Comparison of ENCODE assay signal across 19 mouse cellular contexts in the genomic region with DNA sequence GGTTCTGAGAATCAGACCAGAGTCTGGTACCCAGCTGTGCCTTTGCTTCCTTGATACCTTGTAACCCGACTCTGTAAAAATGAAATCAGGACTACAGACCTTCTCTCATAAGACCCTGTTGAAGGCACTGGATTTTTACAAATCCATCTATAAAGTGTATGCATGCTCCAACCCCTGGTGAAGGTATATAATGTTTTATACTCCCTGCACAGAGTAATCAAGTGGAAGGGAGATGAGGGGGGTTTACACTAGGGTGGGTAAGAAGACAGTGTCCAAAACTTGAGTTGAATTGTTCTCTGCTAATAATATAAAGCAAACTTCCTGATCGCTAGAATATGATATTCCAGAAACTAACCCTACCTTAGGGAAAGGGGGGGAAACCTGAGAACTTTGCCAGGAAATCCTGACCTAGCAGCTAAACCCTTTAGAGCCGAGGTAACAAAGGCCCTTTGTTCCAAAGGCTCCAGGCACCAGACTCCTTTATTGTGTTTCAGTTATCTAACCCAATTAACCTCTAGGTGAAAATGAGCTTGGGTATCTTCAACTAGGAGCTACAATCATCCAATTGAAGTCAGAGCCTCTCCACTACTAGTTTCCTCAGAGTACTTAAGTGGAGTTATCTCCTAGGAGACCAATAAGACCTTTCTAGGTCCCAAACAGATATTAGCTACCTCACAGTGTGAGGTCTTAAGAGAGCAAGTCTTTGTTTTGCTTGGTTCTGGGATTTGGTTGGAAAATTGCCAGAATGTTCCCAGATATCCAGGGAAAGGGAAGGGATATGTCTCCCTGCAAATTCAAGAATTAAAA.
DNase-seq lines count a peak whose midpoint lies in the region; ATAC-seq and TF ChIP-seq lines count a peak whose summit lies in the region.
"Had no signal": no experiment of that assay in that cellular context is flagged by ENCODE, and none has a peak within 500 bp of the region (broad histone marks: within the 10 kb centered on the region; RNA-seq: fewer than 3 reads in every experiment).

No protein-coding gene starts in this region.

- 27% methylated on average over 3 of the region's 3 CpGs for WGBS in forebrain, embryonic 14.5 days
- WGBS in forebrain, embryonic 15.5 days, result 26% methylated on average over 3 of the region's 3 CpGs
- WGBS in limb, embryonic 11.5 days, result 44% methylated on average over 3 of the region's 3 CpGs

- no peaks in the 10 kb centered on the region for H3K27me3 ChIP-seq in forebrain, embryonic 14.5 days (replicated peaks; ENCODE audit: control insufficient read depth, insufficient read depth, low read length)
- H3K27me3 ChIP-seq in forebrain, embryonic 15.5 days, result no peaks in the 10 kb centered on the region
- H3K27me3 ChIP-seq in limb, embryonic 11.5 days (ENCODE audit: control insufficient read depth, insufficient read depth, low read length), result no peaks in the 10 kb centered on the region
- H3K27me3 ChIP-seq: stomach, embryonic 15.5 days had no signal

- H3K9ac ChIP-seq in forebrain, embryonic 14.5 days (ENCODE audit: low read length), result no peak overlapping the region
- no peak overlapping the region for H3K9ac ChIP-seq in forebrain, embryonic 15.5 days (replicated peaks)
- no peak overlapping the region for H3K9ac ChIP-seq in limb, embryonic 11.5 days (ENCODE audit: low read length)
- H3K9ac ChIP-seq: stomach, embryonic 15.5 days had no signal

- H3K4me1 ChIP-seq in forebrain, embryonic 14.5 days (ENCODE audit: control insufficient read depth, insufficient read depth, low read length), result peaks cover 7% of the 10 kb centered on the region; the same call in 1 of the 2 replicates
- H3K4me1 ChIP-seq in forebrain, embryonic 15.5 days, result no peaks in the 10 kb centered on the region; the same call in 1 of the 2 replicates
- H3K4me1 ChIP-seq in limb, embryonic 11.5 days (ENCODE audit: control insufficient read depth, insufficient read depth, low read length), result peaks cover 12% of the 10 kb centered on the region
- H3K4me1 ChIP-seq: stomach, embryonic 15.5 days had no signal

- H3K27ac ChIP-seq in forebrain, embryonic 14.5 days (ENCODE audit: low read depth, low read length), result no peak overlapping the region
- H3K27ac ChIP-seq in forebrain, embryonic 15.5 days (replicated peaks), result no peak overlapping the region
- peak overlapping the region; percentile 24; the same call in 1 of the 2 replicates for H3K27ac ChIP-seq in layer of hippocampus, adult 2 months
- peak overlapping the region; percentile 43; the same call in 1 of the 2 replicates for H3K27ac ChIP-seq in limb, embryonic 11.5 days (replicated peaks; ENCODE audit: low read depth, low read length)
- H3K27ac ChIP-seq: left cerebral cortex, adult 2 months; macrophage; stomach, embryonic 15.5 days had no signal

- peak; percentile 23 for DNase-seq in forebrain, embryonic 14.5 days (ENCODE audit: low spot score)
- no peak for DNase-seq in layer of hippocampus, adult 2 months (ENCODE audit: low spot score in 2 of 2)
- DNase-seq in layer of hippocampus, adult 9-11 months, result no peak
- DNase-seq in embryo, embryonic 11 days, result peak; percentile 49
- peak; percentile 33 for DNase-seq in limb, embryonic 11.5 days (ENCODE audit: low spot score)
- DNase-seq in cerebellum, adult 8-10 months, result no peak
- DNase-seq in ovary, postnatal 36 days (ENCODE audit: low spot score), result no peak
- DNase-seq: B cell, adult 2 months; cerebellum, adult 2 months; gastrocnemius, postnatal 14 days; heart, postnatal 14 days; thymus, postnatal 4 days had no signal

- H3K4me3 ChIP-seq in forebrain, embryonic 14.5 days (ENCODE audit: low read depth, low read length), result no peak overlapping the region
- H3K4me3 ChIP-seq in forebrain, embryonic 15.5 days, result no peak overlapping the region
- H3K4me3 ChIP-seq in layer of hippocampus, adult 2 months, result no peak overlapping the region
- no peak overlapping the region for H3K4me3 ChIP-seq in limb, embryonic 11.5 days (ENCODE audit: low read depth, low read length)
- H3K4me3 ChIP-seq: left cerebral cortex, adult 2 months; myocyte; stomach, embryonic 15.5 days had no signal

- H3K9me3 ChIP-seq in forebrain, embryonic 14.5 days (replicated peaks; ENCODE audit: control insufficient read depth, low read length), result no peaks in the 10 kb centered on the region
- H3K9me3 ChIP-seq in forebrain, embryonic 15.5 days, result no peaks in the 10 kb centered on the region
- no peaks in the 10 kb centered on the region for H3K9me3 ChIP-seq in limb, embryonic 11.5 days (ENCODE audit: control insufficient read depth, low read length)
- H3K9me3 ChIP-seq: stomach, embryonic 15.5 days had no signal

- TF ChIP-seq CTCF in layer of hippocampus, adult 2 months (conservative IDR thresholded peaks at IDR 0.05), result no peak

- peaks cover 18% of the 10 kb centered on the region for H3K36me3 ChIP-seq in forebrain, embryonic 14.5 days (ENCODE audit: control insufficient read depth, insufficient read depth, low read length)
- peaks cover 11% of the 10 kb centered on the region for H3K36me3 ChIP-seq in forebrain, embryonic 15.5 days
- 0 out of 2 replicates have a peak, but pooled peaks cover 2% of the 10 kb centered on the region for H3K36me3 ChIP-seq in limb, embryonic 11.5 days (ENCODE audit: control insufficient read depth, insufficient read depth, low read length)

- no peak for ATAC-seq in forebrain, embryonic 14.5 days
- no peak for ATAC-seq in forebrain, embryonic 15.5 days (replicated peaks)
- ATAC-seq in limb, embryonic 11.5 days (ENCODE audit: insufficient number of reproducible peaks, low FRiP score, low TSS enrichment, low read depth), result peak; percentile 49; the same call in 1 of the 2 replicates
- ATAC-seq: intestine, embryonic 16.5 days had no signal

- no peak overlapping the region for H3K4me2 ChIP-seq in forebrain, embryonic 14.5 days (ENCODE audit: low read length)
- no peak overlapping the region for H3K4me2 ChIP-seq in forebrain, embryonic 15.5 days (replicated peaks)
- no peak overlapping the region for H3K4me2 ChIP-seq in limb, embryonic 11.5 days (ENCODE audit: low read depth, severe bottlenecking)
- H3K4me2 ChIP-seq: liver, embryonic 11.5 days; stomach, embryonic 15.5 days had no signal

Comparison
In these comparisons a context has a peak if more than half of its experiments do, and no peak if none do; other contexts are left out.
1. DNase-seq: peak in forebrain, embryonic 14.5 days (single experiment), embryo, embryonic 11 days (single experiment) and limb, embryonic 11.5 days (single experiment); none in layer of hippocampus, adult 2 months (0 of 2), layer of hippocampus, adult 9-11 months (single experiment), cerebellum, adult 8-10 months (single experiment) and ovary, postnatal 36 days (single experiment).
2. H3K27ac ChIP-seq: peak in layer of hippocampus, adult 2 months (single experiment) and limb, embryonic 11.5 days (single experiment); none in forebrain, embryonic 14.5 days (single experiment) and forebrain, embryonic 15.5 days (single experiment).